Comparison of ENCODE assay signal across 13 mouse cellular contexts in the genomic region with DNA sequence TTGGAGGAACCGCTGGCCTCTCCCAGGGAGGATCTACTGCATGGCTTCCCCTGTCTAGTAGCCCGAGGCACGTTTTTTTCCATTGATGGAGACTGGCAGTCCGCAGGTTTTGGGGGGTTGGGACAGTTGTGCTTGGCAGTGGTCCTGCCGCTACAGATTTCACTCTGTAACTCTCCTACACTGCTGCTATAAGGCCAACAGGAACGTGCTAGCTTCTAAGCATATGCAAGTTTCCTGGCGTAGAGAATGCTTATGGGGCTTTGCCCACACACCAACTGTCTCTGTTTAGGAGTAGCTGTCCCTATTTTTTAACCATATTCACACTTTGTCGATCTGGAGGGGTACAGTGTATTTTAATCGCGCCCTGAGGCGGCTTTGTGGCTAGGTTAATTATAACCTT. TPM values are rescaled to one million over a fixed set of nuclear protein-coding genes. Genes with fewer than 3 reads are reported as not detected.
DNase-seq lines count a peak whose midpoint lies in the region; ATAC-seq and TF ChIP-seq lines count a peak whose summit lies in the region.
"Had no signal": no experiment of that assay in that cellular context is flagged by ENCODE, and none has a peak within 500 bp of the region (broad histone marks: within the 10 kb centered on the region; RNA-seq: fewer than 3 reads in every experiment).

No protein-coding gene starts in this region.

- H3K4me3 ChIP-seq in forebrain, embryonic 16.5 days (replicated peaks; ENCODE audit: low read length) = no peak overlapping the region
- H3K4me3 ChIP-seq in liver, postnatal 0 days (ENCODE audit: low read depth, low read length) = no peak overlapping the region
- H3K4me3 ChIP-seq: embryonic facial prominence, embryonic 10.5 days had no signal

- H3K4me1 ChIP-seq in forebrain, embryonic 16.5 days (replicated peaks; ENCODE audit: control insufficient read depth, insufficient read depth, low read length) = peaks cover 21% of the 10 kb centered on the region
- H3K4me1 ChIP-seq in liver, postnatal 0 days (ENCODE audit: insufficient read depth) = no peaks in the 10 kb centered on the region
- H3K4me1 ChIP-seq: embryonic facial prominence, embryonic 10.5 days had no signal

- no peak for TF ChIP-seq EP300 in liver, postnatal 0 days (IDR thresholded peaks at IDR 0.05; ENCODE audit: low read depth)

- ATAC-seq in forebrain, embryonic 16.5 days = peak; percentile 95
- no peak for ATAC-seq in liver, postnatal 0 days
- no peak for ATAC-seq in inflammation-experienced regulatory T-cells, adult 6 months

- H3K9ac ChIP-seq in forebrain, embryonic 16.5 days (replicated peaks; ENCODE audit: low read depth, low read length) = no peak overlapping the region
- no peak overlapping the region for H3K9ac ChIP-seq in liver, postnatal 0 days (replicated peaks)

- intact Hi-C loops in left cerebral cortex, postnatal 4 days (cut with DNase I) = no loop called here

- peak; percentile 92 for DNase-seq in brain, adult 2 months (ENCODE audit: low read depth, low spot score)
- peak; percentile 76 to 78 for DNase-seq in layer of hippocampus, adult 8-10 months (ENCODE audit: low spot score in 2 of 2)
- peak; percentile 19 for DNase-seq in left cerebral cortex, postnatal 4 days
- no peak for DNase-seq in liver, postnatal 0 days
- no peak for DNase-seq in lung, postnatal 4 days
- no peak for DNase-seq in embryo, embryonic 11 days
- DNase-seq: gastrocnemius, postnatal 25 days; kidney, postnatal 14 days; thymus, postnatal 4 days had no signal

- H3K36me3 ChIP-seq in forebrain, embryonic 16.5 days (ENCODE audit: control insufficient read depth, insufficient read depth) = no peaks in the 10 kb centered on the region
- no peaks in the 10 kb centered on the region for H3K36me3 ChIP-seq in liver, postnatal 0 days (replicated peaks; ENCODE audit: insufficient read depth, low read length)
- H3K36me3 ChIP-seq: embryonic facial prominence, embryonic 10.5 days had no signal

- TF ChIP-seq CTCF in liver, postnatal 0 days (IDR thresholded peaks at IDR 0.05; ENCODE audit: low read depth) = no peak

- H3K27me3 ChIP-seq in forebrain, embryonic 16.5 days (replicated peaks; ENCODE audit: control insufficient read depth, insufficient read depth, low read length) = no peaks in the 10 kb centered on the region
- H3K27me3 ChIP-seq in liver, postnatal 0 days (ENCODE audit: insufficient read depth, low read length) = no peaks in the 10 kb centered on the region

- peak overlapping the region; percentile 9; the same call in 1 of the 2 replicates for H3K27ac ChIP-seq in forebrain, embryonic 16.5 days (ENCODE audit: low read length)
- H3K27ac ChIP-seq in liver, postnatal 0 days (ENCODE audit: low read depth) = no peak overlapping the region
- H3K27ac ChIP-seq: embryonic facial prominence, embryonic 10.5 days had no signal

- 17% methylated on average over 11 of the region's 11 CpGs for WGBS in forebrain, embryonic 16.5 days
- WGBS in liver, postnatal 0 days (ENCODE audit: insufficient replicate concordance) = 56% methylated on average over 11 of the region's 11 CpGs

- H3K4me2 ChIP-seq in forebrain, embryonic 16.5 days (ENCODE audit: low read length) = peak overlapping the region; percentile 24
- no peak overlapping the region for H3K4me2 ChIP-seq in liver, postnatal 0 days (ENCODE audit: low read depth, low read length)

- H3K9me3 ChIP-seq in forebrain, embryonic 16.5 days (ENCODE audit: control insufficient read depth, low read length) = no peaks in the 10 kb centered on the region
- H3K9me3 ChIP-seq in liver, postnatal 0 days (ENCODE audit: low read length) = no peaks in the 10 kb centered on the region
- H3K9me3 ChIP-seq: embryonic facial prominence, embryonic 10.5 days had no signal

RNA-seq across cellular contexts. Expression of gene Tmem178b, which starts 30.8 kb away (rescaled TPM):
- 25.2 and 32.2 TPM in 2 replicates for polyA plus RNA-seq in forebrain, embryonic 16.5 days (2015; fragmentation: Nextera tagmentation; extraction: Ambion mirVana)
- 100 to 1,000 TPM; 156 to 182 (median 174) TPM for total RNA-seq in layer of hippocampus, adult 8-10 months (2022)
- total RNA-seq in left cerebral cortex, postnatal 4 days (2021) = 100 to 1,000 TPM; 258 to 291 TPM
- polyA plus RNA-seq in liver, postnatal 0 days (2015; fragmentation: Nextera tagmentation; extraction: Ambion mirVana) = not detected in 2 replicates
- not detected for polyA plus RNA-seq in inflammation-experienced regulatory T-cells, adult 6 months (2017; shearing (Covaris generic))
- polyA plus RNA-seq: liver, embryonic 16.5 days had no signal

Comparison
In these comparisons a context has a peak if more than half of its experiments do, and no peak if none do; other contexts are left out.
1. DNase-seq: peak in brain, adult 2 months (single experiment), layer of hippocampus, adult 8-10 months (2 of 2) and left cerebral cortex, postnatal 4 days (single experiment); none in liver, postnatal 0 days (single experiment), lung, postnatal 4 days (0 of 2) and embryo, embryonic 11 days (single experiment).
2. RNA of gene Tmem178b, which starts 30.8 kb away (polyA plus RNA-seq): 25.2 to 32.2 TPM in forebrain, embryonic 16.5 days; not detected in liver, postnatal 0 days and not detected in inflammation-experienced regulatory T-cells, adult 6 months; every median in the first group is over 10 times any median in the second.